ENCODE assay signal across 22 mouse cellular contexts in genomic region chr7:47116666-47117065, GRCm38 (mm10). TPM values are rescaled to one million over a fixed set of nuclear protein-coding genes. Genes with fewer than 3 reads are reported as not detected.
DNase-seq lines count a peak whose midpoint lies in the region; ATAC-seq lines count a peak whose summit lies in the region.
"Had no signal": no experiment of that assay in that cellular context is flagged by ENCODE, and none has a peak within 500 bp of the region (broad histone marks: within the 10 kb centered on the region; RNA-seq: fewer than 3 reads in every experiment).

No protein-coding gene starts in this region.

- intact Hi-C loops in left cerebral cortex, postnatal 4 days (cut with DNase I), result no loop called here
- intact Hi-C loops in left cerebral cortex, postnatal 10 days (cut with DNase I), result no loop called here

- no peak for ATAC-seq in cerebellum, adult (ENCODE audit: insufficient number of reproducible peaks, low FRiP score, low TSS enrichment)
- ATAC-seq: intestine, embryonic 16.5 days; midbrain, embryonic 15.5 days had no signal

- peak; percentile 78 for DNase-seq in cerebellum, adult 11-12 months
- DNase-seq in left cerebral cortex, postnatal 4 days, result peak; percentile 32
- no peak for DNase-seq in left cerebral cortex, postnatal 10 days (ENCODE audit: extremely low spot score in 1 of 2, low spot score in 2 of 2)
- DNase-seq in cerebellum, adult 9-11 months, result peak; percentile 83
- no peak for DNase-seq in retina, embryonic 14.5 days (ENCODE audit: low spot score)
- DNase-seq in gastrocnemius, postnatal 4 days (ENCODE audit: low spot score in 2 of 2), result no peak
- DNase-seq: adrenal gland, adult 8-10 months; gastrocnemius, postnatal 25 days; heart, adult 18-20 months; heart, postnatal 36 days; kidney, adult 9 months; kidney, postnatal 14 days; lung, embryonic 14.5 days; lung, postnatal 14 days; right cerebral cortex, postnatal 14 days; thymus, postnatal 4 days had no signal

RNA-seq across cellular contexts. Expression of gene Ptpn5, which starts 16.8 kb away (rescaled TPM):
- total RNA-seq in left cerebral cortex, postnatal 4 days (2021), result 100 to 1,000 TPM; 138 to 140 TPM
- 100 to 1,000 TPM; 118 TPM for total RNA-seq in left cerebral cortex, postnatal 10 days (2021)
- not detected for total RNA-seq in gastrocnemius, postnatal 4 days (2021)
- total RNA-seq: gastrocnemius, adult 18-20 months; gastrocnemius, postnatal 25 days; heart, adult 18-20 months; heart, postnatal 36 days; liver, adult 2 months; neutrophil, adult 5-6 weeks had no signal

Comparison
In these comparisons a context has a peak if more than half of its experiments do, and no peak if none do; other contexts are left out.
1. DNase-seq: peak in cerebellum, adult 11-12 months (single experiment), left cerebral cortex, postnatal 4 days (single experiment) and cerebellum, adult 9-11 months (single experiment); none in left cerebral cortex, postnatal 10 days (0 of 2), retina, embryonic 14.5 days (single experiment) and gastrocnemius, postnatal 4 days (0 of 2).
2. RNA of gene Ptpn5, which starts 16.8 kb away (total RNA-seq): 138 to 140 TPM in left cerebral cortex, postnatal 4 days and 118 TPM in left cerebral cortex, postnatal 10 days; not detected in gastrocnemius, postnatal 4 days; every median in the first group is over 100 times any median in the second.